Mouse (Mus musculus) erythroblast, embryonic 14.5 days (primary cell): ENCODE measurements around the gene Ahnak2.

Source experiments
- GATA1 ChIP-seq: IDR thresholded peaks from 2 replicates; pipeline ENCODE4 v1.6.1; 2012; ENCODE audit warnings: low read length, inconsistent platforms, mixed read lengths
- TAL1 ChIP-seq: IDR thresholded peaks from 3 replicates; pipeline ENCODE4 v1.6.1; 2012; ENCODE audit warnings: low read length, inconsistent platforms, mixed read lengths

DNA sequence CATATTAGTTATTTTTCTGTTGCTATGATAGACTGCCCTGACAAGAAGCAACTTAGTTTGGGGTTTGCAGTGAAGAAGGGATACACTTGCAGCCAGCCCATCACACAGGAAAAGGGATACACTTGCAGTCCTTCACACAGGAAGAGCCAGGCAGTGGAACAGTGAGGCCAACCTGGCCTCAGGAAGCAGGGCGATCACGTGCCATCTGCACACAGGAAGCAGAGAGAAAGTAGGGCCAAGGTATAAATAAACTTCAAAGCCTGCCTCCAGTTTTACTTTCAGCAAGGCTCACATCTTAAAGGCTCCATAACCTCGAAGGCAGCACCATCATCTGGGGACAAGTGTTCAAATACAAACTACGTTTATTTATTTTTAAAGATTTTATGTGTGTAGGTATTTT lies 20.8 kb upstream of the Ahnak2 start:
- TF ChIP-seq GATA1: no peak
- TF ChIP-seq TAL1: no peak
